Mouse (Mus musculus): ENCODE data around the gene Slc43a1. TPM values are rescaled to one million over a fixed set of nuclear protein-coding genes. Genes with fewer than 3 reads are reported as not detected.

The Slc43a1 gene
- not detected in 2 replicates for polyA plus RNA-seq (2012)

DNA sequence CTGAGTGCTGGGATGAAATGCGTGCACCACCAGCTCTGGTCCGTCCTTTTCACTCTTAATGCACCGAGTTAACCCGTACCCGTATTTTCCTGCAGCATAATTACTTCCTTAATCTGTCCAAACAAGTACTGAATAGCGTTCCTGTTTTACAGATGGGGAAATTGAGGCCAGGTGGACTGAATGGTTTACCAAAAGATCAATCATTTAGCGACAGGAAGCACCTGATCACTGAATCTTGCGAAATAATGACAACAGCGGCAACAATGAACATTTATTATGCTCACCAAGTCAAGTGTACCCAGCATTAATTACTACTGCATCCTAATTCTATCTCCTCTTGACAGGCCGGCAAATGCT is at the start of gene Slc43a1:
Slc43a1 (plus strand) TSS at position 258 of the 357 bp plus-strand sequence.
- no peak for TF ChIP-seq GATA1 (IDR thresholded peaks at IDR 0.05; ENCODE audit: low read length)

DNA sequence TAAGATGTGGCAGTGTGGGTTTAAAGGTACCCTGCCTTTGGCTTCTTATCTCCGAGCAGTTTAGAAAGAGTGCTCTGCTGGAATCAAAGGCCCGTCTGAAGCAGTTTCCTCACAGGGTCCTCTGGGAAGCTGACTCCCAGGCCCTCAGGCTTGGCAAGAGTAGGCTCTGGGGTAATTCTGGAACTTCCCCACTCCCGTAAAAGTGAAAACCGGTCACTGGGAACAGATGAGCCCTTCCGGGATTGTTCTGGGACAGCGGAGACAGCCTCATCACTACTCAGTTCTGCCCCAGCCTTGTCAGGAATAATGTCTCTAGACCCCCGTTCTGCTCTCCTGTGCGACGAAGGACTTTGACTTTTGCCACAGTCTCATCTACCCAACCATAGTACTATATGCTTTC is 48.2 kb upstream of the Slc43a1 start:
- no peak for TF ChIP-seq GATA1 (IDR thresholded peaks at IDR 0.05; ENCODE audit: low read length)

DNA sequence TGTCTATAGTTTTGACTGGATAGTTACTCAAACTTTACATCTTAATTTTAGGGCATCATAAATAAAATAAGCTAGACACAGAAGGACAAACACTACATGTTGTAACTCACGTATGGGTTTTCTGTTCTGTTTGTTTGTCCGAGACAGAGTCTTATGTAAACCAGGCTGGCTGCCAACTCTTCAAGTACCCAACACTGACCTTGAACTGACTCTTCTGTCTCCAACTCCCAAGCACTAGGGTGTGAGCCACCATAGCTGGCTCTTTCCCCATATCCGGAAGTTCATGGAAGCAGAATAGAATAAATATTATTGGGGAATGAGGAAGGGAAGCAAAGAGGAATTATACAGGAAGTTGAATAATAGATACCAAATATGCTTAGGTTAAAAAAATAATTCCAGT is 46.1 kb upstream of the Slc43a1 start:
- no peak for TF ChIP-seq GATA1 (IDR thresholded peaks at IDR 0.05; ENCODE audit: low read length)

DNA sequence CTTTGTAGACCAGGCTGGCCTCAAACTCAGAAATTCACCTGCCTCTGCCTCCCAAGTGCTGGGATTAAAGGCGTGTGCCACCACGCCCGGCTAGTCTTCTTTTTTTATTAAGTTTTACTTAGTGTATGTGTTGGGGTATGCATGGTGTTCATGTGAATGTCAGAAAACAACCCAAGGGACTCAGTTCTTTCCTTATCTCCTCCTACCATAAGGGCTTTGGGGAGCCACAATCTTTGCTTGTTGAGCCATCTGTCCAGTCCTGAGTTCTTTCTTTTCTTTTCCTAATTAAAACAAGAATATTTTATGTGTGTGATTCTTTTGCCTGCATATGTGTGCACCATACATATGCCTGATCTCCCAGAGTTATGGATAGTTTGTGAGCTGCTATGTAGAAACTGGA is 45.5 kb upstream of the Slc43a1 start:
- TF ChIP-seq GATA1 (IDR thresholded peaks at IDR 0.05; ENCODE audit: low read length) = no peak

DNA sequence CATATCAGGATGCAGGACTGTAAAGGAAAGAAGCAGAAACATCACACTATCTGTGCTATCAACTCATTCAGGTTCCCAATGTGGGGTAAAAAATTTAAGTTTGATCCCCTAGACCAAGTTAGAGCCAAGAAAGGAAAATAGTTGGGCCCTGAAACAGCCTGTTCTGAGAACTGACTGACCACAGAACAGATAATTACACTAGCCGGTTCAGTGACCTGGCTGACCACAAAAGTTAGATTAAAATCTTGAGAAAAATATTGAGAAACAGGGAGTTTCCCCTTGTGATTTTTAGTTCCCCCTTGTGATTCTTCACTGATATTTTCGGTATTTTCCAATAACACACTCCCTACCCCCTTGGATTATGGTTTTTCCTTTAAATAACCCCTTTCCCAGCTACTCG is 44.8 kb upstream of the Slc43a1 start:
- no peak for TF ChIP-seq GATA1 (IDR thresholded peaks at IDR 0.05; ENCODE audit: low read length)

DNA sequence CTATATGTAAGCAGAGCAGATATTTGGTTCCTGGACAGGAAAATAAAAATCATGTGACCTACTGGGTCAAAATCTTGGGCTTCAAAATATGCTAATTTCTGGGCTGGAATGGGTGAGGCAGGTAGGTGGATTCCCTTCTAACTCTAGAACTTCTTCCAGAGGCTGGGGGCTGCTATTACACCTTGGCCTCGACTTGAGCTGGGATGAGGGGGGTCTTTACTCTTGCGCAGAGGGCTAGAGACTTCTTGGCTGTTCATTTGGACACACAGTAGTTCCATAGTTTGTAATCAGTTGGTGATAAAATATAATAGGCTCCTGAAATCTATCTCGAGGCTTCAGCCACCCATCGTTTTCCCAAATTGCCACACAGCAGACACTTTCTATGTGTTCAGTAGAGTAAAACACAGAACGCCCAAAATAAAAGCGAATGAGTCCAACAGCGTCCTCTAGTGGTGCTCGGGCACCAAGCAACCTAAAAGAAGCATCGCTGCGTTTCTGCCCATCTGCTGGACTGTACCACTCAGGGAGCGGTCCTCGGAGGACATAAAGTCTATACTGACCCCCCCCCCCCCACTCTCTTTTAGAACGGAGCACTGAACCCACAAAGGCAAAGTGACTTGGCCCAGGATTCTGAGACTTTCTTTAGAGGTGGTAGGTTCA is 40.7 kb upstream of the Slc43a1 start:
- no peak for TF ChIP-seq GATA1 (IDR thresholded peaks at IDR 0.05; ENCODE audit: low read length)

DNA sequence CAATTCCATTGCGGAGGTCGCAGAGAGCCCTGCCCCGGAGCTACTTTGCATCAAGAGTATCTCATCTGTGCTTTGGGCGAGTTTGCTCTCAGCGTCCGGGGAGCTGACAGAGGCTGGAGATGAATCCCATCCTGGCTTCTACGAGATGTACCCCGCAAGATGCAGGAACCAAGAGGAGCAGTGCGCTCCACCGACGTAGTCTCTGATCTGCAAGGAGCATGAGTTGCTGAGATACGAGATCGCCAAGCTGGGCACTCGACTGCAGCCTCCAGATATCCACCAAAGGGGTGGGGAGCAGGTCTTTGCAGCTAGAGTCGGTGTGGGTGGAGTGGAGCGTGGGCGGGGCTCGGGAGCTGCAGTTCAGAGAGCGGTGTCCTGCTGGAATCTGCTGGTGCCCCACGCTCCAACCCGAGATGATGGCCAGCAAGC is 40.1 kb upstream of the Slc43a1 start, which contains the start of gene Ube2l6:
Ube2l6 (plus strand) TSS at position 336 of the 429 bp plus-strand sequence.
- peak; percentile 45 for TF ChIP-seq GATA1 (IDR thresholded peaks at IDR 0.05; ENCODE audit: low read length)

DNA sequence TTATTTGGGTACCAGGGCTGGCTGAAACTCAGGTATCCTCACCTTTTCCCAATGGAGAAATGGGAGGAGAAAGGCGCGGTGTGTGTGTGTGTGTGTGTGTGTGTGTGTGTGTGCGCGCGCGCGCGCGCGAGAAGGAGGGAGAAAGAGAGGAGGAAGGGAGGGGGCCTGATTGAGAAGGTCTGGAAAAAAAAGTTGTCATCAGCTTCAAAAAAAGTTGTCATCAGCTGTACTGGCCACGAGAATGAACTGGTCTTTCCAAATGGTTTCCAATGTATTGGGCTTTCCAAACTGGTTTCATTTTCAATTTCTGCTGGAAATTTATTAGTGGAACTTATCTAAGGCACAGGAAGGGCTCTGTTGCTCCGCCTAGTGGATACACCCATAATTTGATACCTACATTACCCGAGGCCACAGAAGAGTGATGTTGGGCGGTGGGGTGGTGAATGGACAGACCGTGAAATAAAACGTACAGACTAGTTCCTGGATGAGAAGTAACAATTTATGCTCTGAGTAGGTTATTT is 39.5 kb upstream of the Slc43a1 start:
- TF ChIP-seq GATA1 (IDR thresholded peaks at IDR 0.05; ENCODE audit: low read length) = no peak

DNA sequence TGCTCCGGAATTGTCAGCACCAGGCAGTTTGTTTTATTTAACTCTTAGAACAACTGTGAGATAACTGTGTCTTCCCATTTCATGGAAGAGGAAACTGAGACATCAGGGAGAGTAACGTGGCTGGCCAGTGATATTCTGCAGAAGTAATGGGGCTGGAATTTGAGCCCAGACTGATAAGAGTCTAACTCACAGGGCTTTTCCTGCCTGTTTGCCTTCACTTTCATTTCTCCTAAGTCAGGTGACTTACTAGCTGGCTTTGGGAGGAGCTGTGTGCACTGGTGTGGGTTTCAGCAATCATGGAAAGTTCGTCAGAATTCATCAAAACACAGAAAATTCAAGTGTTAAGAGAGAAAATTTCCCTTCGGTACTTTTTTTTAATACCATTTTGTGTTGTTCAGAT is 38.3 kb upstream of the Slc43a1 start:
- no peak for TF ChIP-seq GATA1 (IDR thresholded peaks at IDR 0.05; ENCODE audit: low read length)

DNA sequence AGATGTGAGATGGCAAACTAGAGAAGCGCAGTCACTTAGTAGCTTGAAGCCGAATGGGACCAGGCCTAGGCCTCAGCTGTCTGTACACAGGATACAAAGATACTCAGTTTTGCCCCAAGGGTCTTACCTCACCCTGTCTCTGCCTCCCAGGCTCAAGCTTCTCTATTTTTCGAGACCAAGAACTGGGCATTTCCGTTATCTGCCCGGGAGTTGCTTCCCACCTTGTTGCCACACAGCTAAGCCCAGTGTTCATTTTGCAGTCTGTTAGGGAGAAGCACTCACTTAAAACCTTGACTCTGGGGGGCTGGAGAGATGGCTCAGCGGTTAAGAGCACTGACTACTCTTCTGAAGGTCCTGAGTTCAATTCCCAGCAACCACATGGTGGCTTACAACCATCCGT is 34.7 kb upstream of the Slc43a1 start:
- TF ChIP-seq GATA1 (IDR thresholded peaks at IDR 0.05; ENCODE audit: low read length) = no peak

DNA sequence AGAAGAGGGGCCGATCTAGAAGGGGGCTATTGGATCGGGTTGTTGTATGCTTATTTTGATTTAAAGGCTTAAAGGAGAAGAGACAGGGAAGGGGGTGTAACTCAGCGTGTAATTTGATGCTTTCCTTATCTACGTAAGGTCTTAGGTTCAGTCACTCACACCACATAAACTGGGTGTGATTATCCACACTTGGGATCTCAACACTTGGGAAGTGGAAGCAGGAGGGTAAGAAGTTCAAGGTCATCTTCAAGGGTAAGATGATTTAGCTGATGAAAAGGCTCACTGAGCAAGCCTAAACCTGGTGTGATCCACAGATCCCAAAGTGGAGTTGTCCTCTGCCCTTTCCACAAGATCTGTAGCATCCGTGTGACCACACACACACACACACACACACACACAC is 32.1 kb upstream of the Slc43a1 start:
- TF ChIP-seq GATA1 (IDR thresholded peaks at IDR 0.05; ENCODE audit: low read length) = no peak

DNA sequence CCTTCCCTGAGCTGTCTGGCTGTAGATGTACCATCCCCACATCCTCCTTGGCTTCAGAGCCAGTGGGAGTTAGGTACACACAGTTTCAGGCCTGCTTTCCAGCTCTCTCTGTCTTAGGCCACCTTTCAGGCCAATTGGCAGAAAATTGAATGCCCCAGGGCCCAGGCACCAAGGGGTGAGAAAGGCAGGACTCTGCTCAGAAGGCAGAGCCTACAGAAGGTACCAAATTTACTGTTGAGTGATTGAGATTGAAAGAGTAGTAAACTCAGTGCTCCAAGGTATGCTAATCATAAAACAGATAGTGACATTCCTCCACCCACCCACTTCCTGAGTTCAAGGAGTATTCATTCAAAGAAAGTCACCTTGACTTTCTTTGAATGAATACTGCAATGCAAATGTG is 29.3 kb upstream of the Slc43a1 start:
- no peak for TF ChIP-seq GATA1 (IDR thresholded peaks at IDR 0.05; ENCODE audit: low read length)

DNA sequence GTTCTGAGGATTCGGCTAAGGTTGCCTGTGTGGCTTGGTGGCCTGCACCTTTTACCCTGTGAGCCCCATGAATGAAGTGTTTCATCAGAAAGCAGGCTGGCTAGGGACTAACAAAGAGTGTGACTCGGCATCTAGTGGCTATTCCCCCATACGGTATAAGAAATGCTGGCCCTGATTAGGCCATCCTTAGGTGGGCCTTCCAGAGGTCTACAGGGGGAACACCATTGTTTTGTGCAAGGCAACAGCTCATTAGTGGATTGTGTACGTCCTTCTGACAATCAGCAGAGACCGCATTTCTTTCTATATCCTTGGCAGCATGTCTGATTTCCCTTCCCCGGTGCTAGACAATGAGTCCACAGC is 28.1 kb upstream of the Slc43a1 start:
- TF ChIP-seq GATA1 (IDR thresholded peaks at IDR 0.05; ENCODE audit: low read length) = no peak

DNA sequence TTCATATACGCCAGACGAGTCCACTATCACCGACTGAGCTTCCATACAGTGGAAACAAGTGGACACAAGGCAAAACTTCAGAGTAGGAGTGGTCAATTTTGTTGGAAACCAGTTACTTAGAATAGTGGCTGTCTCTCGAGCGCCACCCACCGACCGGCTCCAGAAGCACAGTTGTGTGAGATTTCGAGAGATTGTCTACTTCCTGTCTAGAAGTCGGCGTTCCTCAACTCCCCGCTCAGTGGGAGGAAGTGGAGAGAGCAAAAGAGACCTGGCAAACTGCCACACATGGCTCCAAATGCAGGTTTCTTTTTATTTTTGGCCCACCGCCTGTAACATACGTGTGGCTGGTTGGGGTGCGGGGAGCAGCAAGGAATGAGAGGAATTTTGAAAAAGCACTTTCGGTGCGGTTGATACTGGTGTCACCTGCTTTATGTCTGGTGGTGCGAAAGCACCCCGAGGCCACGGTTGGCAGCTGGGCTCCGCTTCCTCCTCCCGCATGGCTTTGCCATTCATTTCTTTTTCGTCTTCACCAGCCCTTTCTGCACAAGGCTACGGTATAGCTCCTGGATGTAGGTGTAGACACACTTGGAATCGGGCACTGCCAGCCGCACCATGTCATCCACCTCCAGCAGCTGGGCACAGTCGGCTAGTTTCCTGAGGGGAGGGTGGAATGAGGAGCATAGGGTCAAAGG is 27.6 kb upstream of the Slc43a1 start:
- no peak for TF ChIP-seq GATA1 (IDR thresholded peaks at IDR 0.05; ENCODE audit: low read length)

DNA sequence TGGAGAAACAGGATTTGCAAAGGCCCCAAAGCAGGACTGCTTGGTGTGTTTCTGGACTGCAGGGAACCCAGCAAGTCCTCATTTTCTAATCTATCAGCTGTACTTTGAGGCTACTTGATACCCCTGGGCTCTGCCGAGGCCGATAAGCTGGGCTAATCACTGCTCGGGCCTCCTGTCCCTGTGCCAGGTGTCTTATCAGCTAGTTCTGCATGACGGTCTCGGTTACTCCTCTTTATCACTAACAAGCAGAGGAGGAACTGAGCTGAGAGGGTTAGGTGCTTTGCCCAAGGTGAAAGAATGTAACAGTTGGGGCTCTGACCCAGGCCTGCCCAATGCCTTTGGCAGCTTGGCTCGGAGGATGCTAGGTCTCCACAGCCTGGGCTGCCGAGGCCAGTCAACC is 26.8 kb upstream of the Slc43a1 start:
- peak; percentile 99 for TF ChIP-seq GATA1 (IDR thresholded peaks at IDR 0.05; ENCODE audit: low read length)

DNA sequence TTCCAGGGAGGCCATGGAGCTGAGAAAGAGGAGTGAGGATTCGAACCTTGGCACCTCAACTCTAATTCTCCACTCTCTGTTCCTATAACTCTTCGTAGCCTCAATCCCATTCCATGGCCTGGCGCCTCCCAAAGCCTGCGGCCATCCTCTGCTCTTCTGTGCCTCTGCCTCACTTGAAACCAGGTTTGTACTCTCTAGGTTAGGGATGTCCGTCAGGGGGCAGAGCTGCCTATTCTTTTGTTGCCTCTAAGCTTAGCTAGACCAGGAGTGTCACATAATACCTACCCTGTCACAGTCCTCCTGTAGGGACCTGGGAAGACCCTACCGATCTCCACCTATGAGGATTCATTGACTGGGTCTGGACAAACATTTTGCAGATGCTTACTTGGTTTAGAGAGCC is 26.0 kb upstream of the Slc43a1 start:
- TF ChIP-seq GATA1 (IDR thresholded peaks at IDR 0.05; ENCODE audit: low read length) = no peak

DNA sequence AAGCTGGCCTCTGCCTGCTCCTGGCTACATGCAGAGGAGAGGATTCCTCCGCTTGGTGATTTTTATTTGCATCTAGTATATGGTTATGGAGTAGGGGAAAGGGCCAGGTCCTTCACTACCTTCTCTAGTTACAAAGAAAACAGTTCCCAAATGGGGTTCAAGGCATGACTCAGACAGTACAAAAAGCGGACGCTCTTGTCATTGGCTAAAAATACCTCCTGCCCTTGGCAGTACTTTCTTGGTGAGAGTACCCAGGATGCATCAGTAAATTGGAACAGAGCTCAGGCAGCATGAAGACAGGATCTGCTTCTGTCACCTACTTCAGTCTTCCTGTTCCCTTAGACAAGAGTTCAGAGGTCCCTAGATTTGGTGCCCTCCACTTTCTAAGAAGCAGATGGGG is 18.8 kb upstream of the Slc43a1 start:
- TF ChIP-seq GATA1 (IDR thresholded peaks at IDR 0.05; ENCODE audit: low read length) = no peak

Data from G1E-ER4 (cell line).